In genomic region chr5:142463011-142463410, GRCm38 (mm10) we compare ENCODE assay signal across 8 mouse cellular contexts. TPM values are rescaled to one million over a fixed set of nuclear protein-coding genes. Genes with fewer than 3 reads are reported as not detected.
DNase-seq lines count a peak whose midpoint lies in the region; ATAC-seq and TF ChIP-seq lines count a peak whose summit lies in the region.

No protein-coding gene starts in this region.

- no peak for ATAC-seq in limb, embryonic 11.5 days (ENCODE audit: insufficient number of reproducible peaks, low FRiP score, low TSS enrichment, low read depth)
- ATAC-seq in neural tube, embryonic 15.5 days (ENCODE audit: low FRiP score), result no peak

- no peak for DNase-seq in liver, adult 2 months (ENCODE audit: extremely low read depth, low read depth, low spot score)
- no peak for DNase-seq in liver
- DNase-seq in forebrain, embryonic 10.5 days (ENCODE audit: extremely low spot score, low spot score), result no peak
- no peak for DNase-seq in limb, embryonic 11.5 days (ENCODE audit: low spot score)
- DNase-seq in adrenal gland, postnatal 25 days, result no peak
- no peak for DNase-seq in layer of hippocampus, adult 9-10 months (ENCODE audit: low spot score)
- DNase-seq in urinary bladder, adult 2 months (ENCODE audit: low spot score), result no peak

- peaks cover 2% of the 10 kb centered on the region; the same call in 1 of the 2 replicates for H3K36me3 ChIP-seq in liver, adult 2 months (ENCODE audit: control insufficient read depth, insufficient read depth, low read length)
- peaks cover 48% of the 10 kb centered on the region for H3K36me3 ChIP-seq in forebrain, embryonic 10.5 days (replicated peaks)
- H3K36me3 ChIP-seq in limb, embryonic 11.5 days (ENCODE audit: control insufficient read depth, insufficient read depth, low read length), result 0 out of 2 replicates have a peak, but pooled peaks cover 3% of the 10 kb centered on the region
- peaks cover 14% of the 10 kb centered on the region for H3K36me3 ChIP-seq in neural tube, embryonic 15.5 days

- H3K27me3 ChIP-seq in liver, adult 2 months (ENCODE audit: control insufficient read depth, insufficient read depth, low read length), result no peaks in the 10 kb centered on the region
- H3K27me3 ChIP-seq in forebrain, embryonic 10.5 days (ENCODE audit: poor library complexity, severe bottlenecking), result no peaks in the 10 kb centered on the region
- H3K27me3 ChIP-seq in limb, embryonic 11.5 days (ENCODE audit: control insufficient read depth, insufficient read depth, low read length), result no peaks in the 10 kb centered on the region
- no peaks in the 10 kb centered on the region for H3K27me3 ChIP-seq in neural tube, embryonic 15.5 days (replicated peaks)

- no peaks in the 10 kb centered on the region for H3K9me3 ChIP-seq in forebrain, embryonic 10.5 days
- H3K9me3 ChIP-seq in limb, embryonic 11.5 days (ENCODE audit: control insufficient read depth, low read length), result no peaks in the 10 kb centered on the region
- no peaks in the 10 kb centered on the region for H3K9me3 ChIP-seq in neural tube, embryonic 15.5 days (replicated peaks)

- H3K4me2 ChIP-seq in limb, embryonic 11.5 days (ENCODE audit: low read depth, severe bottlenecking), result peak overlapping the region; percentile 83; the same call in 1 of the 2 replicates
- H3K4me2 ChIP-seq in neural tube, embryonic 15.5 days, result peak overlapping the region; percentile 89

- 75% methylated on average over 6 of the region's 6 CpGs for WGBS in liver, adult 2 months
- 86% methylated on average over 6 of the region's 6 CpGs for WGBS in forebrain, embryonic 10.5 days
- 87% methylated on average over 6 of the region's 6 CpGs for WGBS in limb, embryonic 11.5 days
- WGBS in neural tube, embryonic 15.5 days, result 86% methylated on average over 6 of the region's 6 CpGs

- H3K79me2 ChIP-seq in liver, adult 2 months (ENCODE audit: control insufficient read depth, insufficient read depth, low read length), result no peaks in the 10 kb centered on the region

- H3K4me1 ChIP-seq in liver, adult 2 months (ENCODE audit: control insufficient read depth, insufficient read depth, low read length), result peaks cover 10% of the 10 kb centered on the region
- peaks cover 20% of the 10 kb centered on the region for H3K4me1 ChIP-seq in forebrain, embryonic 10.5 days
- peaks cover 4% of the 10 kb centered on the region; the same call in 1 of the 2 replicates for H3K4me1 ChIP-seq in limb, embryonic 11.5 days (ENCODE audit: control insufficient read depth, insufficient read depth, low read length)
- peaks cover 19% of the 10 kb centered on the region for H3K4me1 ChIP-seq in neural tube, embryonic 15.5 days

- TF ChIP-seq CTCF in liver, adult 2 months (IDR thresholded peaks at IDR 0.05; ENCODE audit: low read depth, low read length), result no peak

- H3K27ac ChIP-seq in liver, adult 2 months (replicated peaks; ENCODE audit: insufficient read depth, low read depth, low read length), result peak overlapping the region; percentile 64
- H3K27ac ChIP-seq in forebrain, embryonic 10.5 days, result peak overlapping the region; percentile 86
- 0 out of 2 replicates have a peak overlapping the region, but pooled peaks have one; percentile 37 for H3K27ac ChIP-seq in limb, embryonic 11.5 days (replicated peaks; ENCODE audit: low read depth, low read length)
- H3K27ac ChIP-seq in neural tube, embryonic 15.5 days (replicated peaks), result peak overlapping the region; percentile 86

- no peak overlapping the region for H3K4me3 ChIP-seq in liver, adult 2 months (ENCODE audit: insufficient read depth, low read depth, low read length)
- peak overlapping the region; percentile 92 for H3K4me3 ChIP-seq in forebrain, embryonic 10.5 days
- H3K4me3 ChIP-seq in limb, embryonic 11.5 days (ENCODE audit: low read depth, low read length), result no peak overlapping the region
- H3K4me3 ChIP-seq in neural tube, embryonic 15.5 days (replicated peaks), result peak overlapping the region; percentile 79

- TF ChIP-seq POLR2A in liver, adult 2 months (IDR thresholded peaks at IDR 0.05; ENCODE audit: extremely low read depth, insufficient read depth, low read length), result no peak

- H3K9ac ChIP-seq in liver, adult 2 months (ENCODE audit: low read depth, low read length), result no peak overlapping the region
- H3K9ac ChIP-seq in limb, embryonic 11.5 days (ENCODE audit: low read length), result peak overlapping the region; percentile 56; the same call in 1 of the 2 replicates
- peak overlapping the region; percentile 48 for H3K9ac ChIP-seq in neural tube, embryonic 15.5 days (replicated peaks)

RNA-seq across cellular contexts. Expression of gene Ap5z1, which starts 0.7 kb away (rescaled TPM):
- 3.6 and 6.9 TPM in 2 replicates for total RNA-seq in liver, adult 2 months (2014; rRNA removed)
- polyA plus RNA-seq in liver, adult 2 months (2012; rRNA removed), result 23.3 and 24.9 TPM in 2 replicates
- polyA plus RNA-seq in forebrain, embryonic 10.5 days (2016; fragmentation: Nextera tagmentation; extraction: Ambion mirVana), result 10.6 and 12.5 TPM in 2 replicates
- 8.0 and 8.5 TPM in 2 replicates for polyA plus RNA-seq in limb, embryonic 11.5 days (2014; fragmentation: Nextera tagmentation; extraction: Ambion mirVana)
- 12.4 and 12.7 TPM in 2 replicates for polyA plus RNA-seq in neural tube, embryonic 15.5 days (2015; fragmentation: Nextera tagmentation; extraction: Ambion mirVana)
- total RNA-seq in adrenal gland, postnatal 25 days (2021), result 17.7 and 28.4 TPM in 2 replicates
- 17.1 and 18.6 TPM in 2 replicates for polyA plus RNA-seq in urinary bladder, adult 2 months (2012; rRNA removed)

Comparison
In these comparisons a context has a peak if more than half of its experiments do, and no peak if none do; other contexts are left out.
1. H3K4me3 ChIP-seq: peak in forebrain, embryonic 10.5 days (single experiment) and neural tube, embryonic 15.5 days (single experiment); none in liver, adult 2 months (single experiment) and limb, embryonic 11.5 days (single experiment).
2. Peak in every context shown above with its lines, with median percentiles within 50 percentile points of each other: H3K27ac ChIP-seq.